Mouse (Mus musculus) embryonic facial prominence, embryonic 15.5 days (tissue): ENCODE measurements around the gene Mtmr12. TPM values are rescaled to one million over a fixed set of nuclear protein-coding genes. Genes with fewer than 3 reads are reported as not detected.
"Not testable (repeated sequence)": the region's sequence is repeated elsewhere in the genome, so short reads cannot be mapped to it uniquely, and the experiment has no call there.

Experiments
- ATAC-seq: fragments of 200-750 bp; cut with Nextera tagmentation; 2 replicates; pipeline ENCODE4 v1.8.0; 2017; ENCODE audit warnings: low read depth, moderate TSS enrichment; ENCODE audit not compliant: insufficient number of reproducible peaks, low FRiP score, low TSS enrichment
- H3K27ac ChIP-seq: fragments of 300-500 bp; sonication (generic); replicated peaks from 2 replicates; pipeline ENCODE4 v1.5.1; 2015; ENCODE audit warnings: mild to moderate bottlenecking, inconsistent platforms
- H3K27me3 ChIP-seq: fragments of 300-500 bp; sonication (generic); 2 replicates; pipeline ENCODE4 v1.6.1; 2015; ENCODE audit warnings: inconsistent platforms
- H3K36me3 ChIP-seq: fragments of 300-500 bp; sonication (generic); 2 replicates; pipeline ENCODE4 v1.6.1; 2015; ENCODE audit warnings: mild to moderate bottlenecking, inconsistent platforms
- H3K4me1 ChIP-seq: fragments of 300-500 bp; sonication (generic); 2 replicates; pipeline ENCODE4 v1.6.1; 2015; ENCODE audit warnings: inconsistent platforms
- H3K4me2 ChIP-seq: fragments of 300-500 bp; sonication (generic); replicated peaks from 2 replicates; pipeline ENCODE4 v1.6.1; 2015; ENCODE audit warnings: mild to moderate bottlenecking, inconsistent platforms
- H3K4me3 ChIP-seq: fragments of 300-500 bp; sonication (generic); replicated peaks from 2 replicates; pipeline ENCODE4 v1.5.1; 2015; ENCODE audit warnings: mild to moderate bottlenecking, inconsistent platforms
- H3K9ac ChIP-seq: fragments of 300-500 bp; sonication (generic); 2 replicates; pipeline ENCODE4 v1.6.1; 2015; ENCODE audit warnings: inconsistent platforms
- H3K9me3 ChIP-seq: fragments of 300-500 bp; sonication (generic); replicated peaks from 2 replicates; pipeline ENCODE4 v1.6.1; 2016; ENCODE audit warnings: inconsistent platforms
- WGBS: fragments of 180-500 bp; shearing (Covaris S2); methylation state at CpG from one replicate; pipeline ENCODE4 v1.1.7; 2015; 5-methylcytosine and 5-hydroxymethylcytosine counted together
- polyA plus RNA-seq: library from polyadenylated mRNA; unstranded; fragments of >200 nt; fragmentation: Nextera tagmentation; extraction: Ambion mirVana; gene quantifications from 2 replicates; pipeline ENCODE4 v1.2.1, GENCODE M21; 2015

Gene Mtmr12
- 14.6 and 16.2 TPM in 2 replicates for polyA plus RNA-seq

- Histone ChIP-seq H3K27ac (peak within 1 kb of the TSS; percentile 91), H3K9me3 (no peaks in the 10 kb centered on the region), H3K4me1 (peaks cover 28% of the 10 kb centered on the region), H3K36me3 (no peaks in the 10 kb centered on the region), H3K4me2 (peak within 1 kb of the TSS; percentile 67), H3K27me3 (no peaks in the 10 kb centered on the region), H3K4me3 (peak within 1 kb of the TSS; percentile 92), H3K9ac (peak within 1 kb of the TSS; percentile 91)
- WGBS: under 1% methylated on average over 58 of the region's 58 CpGs
- ATAC-seq: peak; percentile 99
These were observed at the start of gene Mtmr12 for GRCm38 (mm10) chr15:12204319-12205159. Mtmr12 (plus strand) TSS chr15:12205028.

GRCm38 (mm10) chr15:12178126-12178525 is 26.7 kb upstream of the Mtmr12 start:
- no peak overlapping the region for H3K4me2 ChIP-seq
- H3K27me3 ChIP-seq: no peaks in the 10 kb centered on the region
- no peaks in the 10 kb centered on the region for H3K9me3 ChIP-seq
- no peak overlapping the region for H3K4me3 ChIP-seq
- no peaks in the 10 kb centered on the region for H3K4me1 ChIP-seq
- H3K36me3 ChIP-seq: peaks cover 66% of the 10 kb centered on the region
- no peak overlapping the region for H3K9ac ChIP-seq
- WGBS: 70% methylated on average over 5 of the region's 5 CpGs
- no peak overlapping the region for H3K27ac ChIP-seq
- no peak for ATAC-seq

GRCm38 (mm10) chr15:12181181-12181805 is 23.5 kb upstream of the Mtmr12 start:
- not testable (repeated sequence) for H3K4me1 ChIP-seq, H3K9me3 ChIP-seq, H3K4me2 ChIP-seq, H3K27ac ChIP-seq, H3K27me3 ChIP-seq, H3K9ac ChIP-seq, H3K4me3 ChIP-seq, ATAC-seq
- 89% methylated on average over 13 of the region's 13 CpGs for WGBS
- H3K36me3 ChIP-seq: peaks cover 48% of the 10 kb centered on the region

GRCm38 (mm10) chr15:12193880-12194816 is 10.7 kb upstream of the Mtmr12 start:
- H3K4me3 ChIP-seq: no peak overlapping the region
- ATAC-seq: peak; percentile 79

GRCm38 (mm10) chr15:12194817-12195735 is 9.8 kb upstream of the Mtmr12 start:
- WGBS: 63% methylated on average over 20 of the region's 20 CpGs
- ATAC-seq: no peak
- no peak overlapping the region for H3K4me2 ChIP-seq
- H3K9me3 ChIP-seq: no peaks in the 10 kb centered on the region
- H3K27ac ChIP-seq: peak overlapping the region; percentile 79
- peaks cover 6% of the 10 kb centered on the region; the same call in 1 of the 2 replicates for H3K36me3 ChIP-seq
- no peak overlapping the region for H3K9ac ChIP-seq
- H3K4me1 ChIP-seq: peaks cover 16% of the 10 kb centered on the region; the same call in 1 of the 2 replicates
- H3K27me3 ChIP-seq: no peaks in the 10 kb centered on the region
- no peak overlapping the region for H3K4me3 ChIP-seq

More at GRCm38 (mm10) chr15:12193880-12194816, 10.7 kb upstream of the Mtmr12 start:
- Histone ChIP-seq H3K27me3 (no peaks in the 10 kb centered on the region), H3K27ac (peak overlapping the region; percentile 79), H3K4me2 (no peak overlapping the region), H3K9ac (no peak overlapping the region), H3K4me1 (peaks cover 16% of the 10 kb centered on the region; the same call in 1 of the 2 replicates), H3K36me3 (peaks cover 8% of the 10 kb centered on the region; the same call in 1 of the 2 replicates), H3K9me3 (no peaks in the 10 kb centered on the region)
- WGBS: 41% methylated on average over 25 of the region's 25 CpGs

- Histone ChIP-seq H3K36me3 (no peaks in the 10 kb centered on the region), H3K9ac (no peak overlapping the region), H3K9me3 (no peaks in the 10 kb centered on the region), H3K4me2 (no peak overlapping the region), H3K4me3 (no peak overlapping the region), H3K4me1 (peaks cover 16% of the 10 kb centered on the region; the same call in 1 of the 2 replicates), H3K27ac (no peak overlapping the region), H3K27me3 (no peaks in the 10 kb centered on the region)
- WGBS: 65% methylated on average over 6 of the region's 6 CpGs
- ATAC-seq: no peak
These were observed 8.9 kb upstream of the Mtmr12 start for GRCm38 (mm10) chr15:12195966-12196365.

GRCm38 (mm10) chr15:12196410-12197191 is 8.2 kb upstream of the Mtmr12 start:
- Histone ChIP-seq H3K27ac (no peak overlapping the region), H3K36me3 (no peaks in the 10 kb centered on the region), H3K27me3 (no peaks in the 10 kb centered on the region), H3K4me1 (peaks cover 16% of the 10 kb centered on the region; the same call in 1 of the 2 replicates), H3K4me2 (0 out of 2 replicates have a peak overlapping the region, but pooled peaks have one; percentile 25), H3K9me3 (no peaks in the 10 kb centered on the region), H3K9ac (no peak overlapping the region), H3K4me3 (no peak overlapping the region)
- 36% methylated on average over 22 of the region's 22 CpGs for WGBS
- no peak for ATAC-seq

GRCm38 (mm10) chr15:12197361-12197760 is 7.5 kb upstream of the Mtmr12 start:
- Histone ChIP-seq H3K4me3 (no peak overlapping the region), H3K9me3 (no peaks in the 10 kb centered on the region), H3K9ac (no peak overlapping the region), H3K36me3 (no peaks in the 10 kb centered on the region), H3K27ac (no peak overlapping the region), H3K4me2 (no peak overlapping the region), H3K27me3 (no peaks in the 10 kb centered on the region), H3K4me1 (peaks cover 16% of the 10 kb centered on the region; the same call in 1 of the 2 replicates)
- 84% methylated on average over 6 of the region's 6 CpGs for WGBS
- ATAC-seq: no peak

- H3K4me2 ChIP-seq: no peak overlapping the region
- ATAC-seq: no peak
- no peak overlapping the region for H3K4me3 ChIP-seq
- H3K27ac ChIP-seq: no peak overlapping the region
- H3K27me3 ChIP-seq: no peaks in the 10 kb centered on the region
- 94% methylated on average over 7 of the region's 7 CpGs for WGBS
- peaks cover 8% of the 10 kb centered on the region for H3K4me1 ChIP-seq
- no peaks in the 10 kb centered on the region for H3K9me3 ChIP-seq
- H3K36me3 ChIP-seq: no peaks in the 10 kb centered on the region
- no peak overlapping the region for H3K9ac ChIP-seq
These were observed 4.8 kb upstream of the Mtmr12 start for GRCm38 (mm10) chr15:12200021-12200420.
